Mouse (Mus musculus): ENCODE measurements at regions not wholly inside any gene's neighbourhood (a gene's known extent, or its start where the extent isn't known, plus 50 kb on each side); places are given as distances from the start of the nearest gene placed in this dataset.

DNA sequence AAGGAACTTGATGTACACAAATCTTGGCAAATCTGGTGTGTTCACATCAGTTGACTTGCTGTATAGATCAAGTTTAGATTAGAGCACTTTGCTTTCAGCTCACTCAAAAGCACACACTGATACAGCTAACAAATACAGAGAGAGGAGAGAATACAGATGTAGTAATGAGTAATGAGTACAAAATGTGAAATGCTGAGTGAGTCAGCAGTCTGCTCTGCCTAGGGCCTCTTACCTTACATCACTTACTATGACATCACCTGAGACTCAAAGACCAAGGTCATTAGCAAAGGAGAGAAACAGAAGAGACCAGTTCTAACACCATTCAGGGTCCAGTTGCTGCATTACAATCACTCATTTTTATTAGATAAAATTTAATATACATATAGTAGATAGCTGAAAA, 184.0 kb downstream of the Sec23a start:
- no peaks in the 10 kb centered on the region for H3K27me3 ChIP-seq (ENCODE audit: insufficient read depth, low read length)
- H3K4me1 ChIP-seq (ENCODE audit: insufficient read depth, low read length), result no peaks in the 10 kb centered on the region
- H3K36me3 ChIP-seq (ENCODE audit: insufficient read depth, low read length), result no peaks in the 10 kb centered on the region
- no peaks in the 10 kb centered on the region for H3K9me3 ChIP-seq (ENCODE audit: low read length)
- H3K27ac ChIP-seq (ENCODE audit: low read depth, low read length), result no peak overlapping the region
- ATAC-seq (ENCODE audit: low FRiP score), result no peak
- no peak overlapping the region for H3K9ac ChIP-seq (replicated peaks; ENCODE audit: low read length, poor library complexity, severe bottlenecking)
- DNase-seq (ENCODE audit: low spot score), result no peak
- no peak overlapping the region for H3K4me3 ChIP-seq (ENCODE audit: low read depth, low read length)
- TF ChIP-seq CTCF (IDR thresholded peaks at IDR 0.05), result no peak
- H3K4me2 ChIP-seq (ENCODE audit: low read depth, low read length, poor library complexity, severe bottlenecking), result no peak overlapping the region

DNA sequence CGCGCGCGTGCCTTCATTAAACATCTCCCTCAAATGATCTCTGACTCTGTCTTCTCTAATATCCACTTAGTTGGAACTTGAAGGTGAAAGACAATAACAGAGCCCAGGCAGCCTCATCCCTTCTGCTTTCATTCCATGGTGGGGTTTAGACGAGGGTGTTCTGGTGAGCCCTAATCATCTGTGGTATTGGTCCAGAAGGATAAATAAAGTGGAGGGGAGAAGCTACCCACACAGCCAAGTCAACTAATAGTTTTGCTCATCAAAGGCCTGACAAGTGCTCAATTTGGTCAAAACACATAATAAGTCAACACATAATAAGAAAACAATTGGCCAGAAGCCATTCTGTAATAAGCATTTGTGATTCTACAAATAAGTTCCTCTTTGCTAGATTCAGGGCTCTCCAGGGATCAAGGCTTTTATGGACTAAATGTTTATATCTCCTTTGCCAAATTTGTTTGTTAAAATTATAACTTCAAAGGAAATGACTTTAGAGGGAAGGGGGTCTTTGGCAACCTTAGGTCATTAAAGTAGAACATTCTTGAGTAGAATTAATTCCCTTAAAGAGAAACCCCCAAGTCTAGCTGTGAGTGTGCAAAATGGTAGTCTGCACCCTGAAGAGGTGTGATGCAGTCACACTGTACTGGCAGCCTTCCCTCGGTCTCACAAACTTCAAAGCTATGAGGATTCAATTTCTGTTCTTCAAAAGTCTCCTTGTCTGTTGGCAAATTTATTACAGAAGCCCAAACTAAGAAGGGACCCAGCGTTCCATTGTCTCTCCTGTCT, 186.5 kb downstream of the Sec23a start:
- 92% methylated on average over 7 of the region's 7 CpGs for WGBS
- ATAC-seq (ENCODE audit: low FRiP score), result no peak
- TF ChIP-seq CTCF (IDR thresholded peaks at IDR 0.05), result no peak

DNA sequence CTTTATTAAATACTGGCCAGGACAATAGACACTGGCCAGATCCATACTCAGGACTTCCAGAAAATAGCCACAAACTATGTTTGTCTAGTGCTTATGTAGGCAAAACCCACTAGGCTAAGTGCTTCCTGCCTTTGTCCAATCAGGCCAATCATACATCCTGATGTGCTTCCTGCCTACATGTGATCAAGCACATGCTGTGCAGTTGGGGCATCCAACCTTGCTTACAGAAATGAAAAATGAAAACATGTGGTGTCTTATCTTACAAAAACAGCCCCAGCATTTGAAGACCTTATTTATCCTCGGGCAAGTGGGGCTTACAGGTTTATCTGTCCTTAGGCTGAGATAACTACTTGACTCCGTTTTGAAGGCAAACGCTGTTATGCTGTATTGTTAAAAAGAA, 188.8 kb downstream of the Sec23a start:
- no peak overlapping the region for H3K9ac ChIP-seq (replicated peaks; ENCODE audit: low read length, poor library complexity, severe bottlenecking)
- H3K4me3 ChIP-seq (ENCODE audit: low read depth, low read length), result no peak overlapping the region
- no peak for DNase-seq (ENCODE audit: low spot score)
- H3K27me3 ChIP-seq (ENCODE audit: insufficient read depth, low read length), result no peaks in the 10 kb centered on the region
- H3K36me3 ChIP-seq (ENCODE audit: insufficient read depth, low read length), result no peaks in the 10 kb centered on the region
- 65% methylated on average over 3 of the region's 3 CpGs for WGBS
- no peaks in the 10 kb centered on the region for H3K9me3 ChIP-seq (ENCODE audit: low read length)
- ATAC-seq (ENCODE audit: low FRiP score), result no peak
- no peak overlapping the region for H3K4me2 ChIP-seq (ENCODE audit: low read depth, low read length, poor library complexity, severe bottlenecking)
- no peak overlapping the region for H3K27ac ChIP-seq (ENCODE audit: low read depth, low read length)
- no peaks in the 10 kb centered on the region for H3K4me1 ChIP-seq (ENCODE audit: insufficient read depth, low read length)
- no peak for TF ChIP-seq CTCF (IDR thresholded peaks at IDR 0.05)

More for the DNA sequence above, 186.5 kb downstream of the Sec23a start:
- H3K27ac ChIP-seq (ENCODE audit: low read depth, low read length), result no peak overlapping the region
- H3K36me3 ChIP-seq (ENCODE audit: insufficient read depth, low read length), result no peaks in the 10 kb centered on the region
- no peak overlapping the region for H3K9ac ChIP-seq (replicated peaks; ENCODE audit: low read length, poor library complexity, severe bottlenecking)
- no peak for DNase-seq (ENCODE audit: low spot score)
- H3K4me1 ChIP-seq (ENCODE audit: insufficient read depth, low read length), result no peaks in the 10 kb centered on the region
- H3K27me3 ChIP-seq (ENCODE audit: insufficient read depth, low read length), result no peaks in the 10 kb centered on the region
- no peak overlapping the region for H3K4me3 ChIP-seq (ENCODE audit: low read depth, low read length)
- H3K4me2 ChIP-seq (ENCODE audit: low read depth, low read length, poor library complexity, severe bottlenecking), result no peak overlapping the region
- no peaks in the 10 kb centered on the region for H3K9me3 ChIP-seq (ENCODE audit: low read length)

DNA sequence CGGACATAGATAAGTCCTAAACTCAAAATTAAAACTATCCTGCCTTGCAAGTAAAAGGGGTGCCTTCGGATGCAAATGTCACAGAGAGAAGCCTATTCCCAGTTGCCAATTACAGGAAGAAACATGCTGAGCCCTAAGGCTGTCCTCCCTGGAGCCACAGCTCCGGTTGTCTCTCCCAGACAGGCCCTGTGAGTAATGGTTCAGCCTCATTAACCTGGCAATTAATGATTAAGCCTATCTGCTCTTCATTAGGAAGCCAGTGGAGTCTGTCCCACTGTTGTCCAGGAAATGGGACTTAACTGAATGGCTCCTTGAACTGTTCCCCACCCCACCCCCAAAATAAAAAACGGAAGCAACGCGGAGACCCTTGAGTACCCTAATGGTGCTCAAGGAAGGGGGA, 207.7 kb downstream of the Sec23a start:
- no peaks in the 10 kb centered on the region for H3K27me3 ChIP-seq (ENCODE audit: insufficient read depth, low read length)
- no peaks in the 10 kb centered on the region for H3K9me3 ChIP-seq (ENCODE audit: low read length)
- no peak overlapping the region for H3K27ac ChIP-seq (ENCODE audit: low read depth, low read length)
- H3K36me3 ChIP-seq (ENCODE audit: insufficient read depth, low read length), result no peaks in the 10 kb centered on the region
- no peak overlapping the region for H3K4me3 ChIP-seq (ENCODE audit: low read depth, low read length)
- no peak for ATAC-seq (ENCODE audit: low FRiP score)
- no peak overlapping the region for H3K4me2 ChIP-seq (ENCODE audit: low read depth, low read length, poor library complexity, severe bottlenecking)
- H3K4me1 ChIP-seq (ENCODE audit: insufficient read depth, low read length), result no peaks in the 10 kb centered on the region
- no peak for TF ChIP-seq CTCF (IDR thresholded peaks at IDR 0.05)
- DNase-seq (ENCODE audit: low spot score), result no peak
- 59% methylated on average over 6 of the region's 6 CpGs for WGBS
- H3K9ac ChIP-seq (replicated peaks; ENCODE audit: low read length, poor library complexity, severe bottlenecking), result no peak overlapping the region

DNA sequence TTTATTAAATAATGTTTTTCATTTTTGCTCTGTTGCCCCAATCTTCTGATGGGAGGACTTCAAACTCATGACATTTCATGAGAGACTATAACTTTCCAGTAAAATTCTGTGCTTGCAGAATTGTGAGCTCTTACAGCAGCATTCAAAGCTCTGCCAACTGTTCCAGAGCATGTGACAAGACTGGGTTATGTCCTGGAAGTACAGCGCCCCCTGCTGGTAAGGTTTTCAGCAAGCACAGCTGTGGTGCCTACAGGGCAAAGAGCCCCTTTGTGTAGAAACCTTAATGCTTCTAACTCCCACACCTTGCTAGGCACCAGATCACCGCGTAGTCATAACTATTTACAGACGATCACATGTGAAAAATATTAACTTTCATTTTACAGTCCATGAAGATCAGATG, 209.4 kb downstream of the Sec23a start:
- Histone ChIP-seq H3K9me3 (ENCODE audit: low read length) (no peaks in the 10 kb centered on the region), H3K27me3 (ENCODE audit: insufficient read depth, low read length) (no peaks in the 10 kb centered on the region), H3K4me2 (ENCODE audit: low read depth, low read length, poor library complexity, severe bottlenecking) (no peak overlapping the region), H3K4me3 (ENCODE audit: low read depth, low read length) (no peak overlapping the region), H3K27ac (ENCODE audit: low read depth, low read length) (no peak overlapping the region), H3K9ac (replicated peaks; ENCODE audit: low read length, poor library complexity, severe bottlenecking) (no peak overlapping the region), H3K36me3 (ENCODE audit: insufficient read depth, low read length) (no peaks in the 10 kb centered on the region), H3K4me1 (ENCODE audit: insufficient read depth, low read length) (no peaks in the 10 kb centered on the region)
- no peak for ATAC-seq (ENCODE audit: low FRiP score)
- TF ChIP-seq CTCF (IDR thresholded peaks at IDR 0.05), result peak; percentile 77
- DNase-seq (ENCODE audit: low spot score), result peak; percentile 81
- WGBS, result 48% methylated on average over 4 of the region's 4 CpGs

All from midbrain, postnatal 0 days (tissue).